Mouse (Mus musculus) midbrain, embryonic 12.5 days (tissue): ENCODE results near the gene Prim2. TPM values are rescaled to one million over a fixed set of nuclear protein-coding genes. Genes with fewer than 3 reads are reported as not detected.
A peak's percentile ranks its signal among the peaks of the same experiment; 100 is the strongest.

ENCODE experiments used
- ATAC-seq: fragments of 200-750 bp; cut with Nextera tagmentation; 2 replicates; pipeline ENCODE4 v1.8.0; 2017; ENCODE audit warnings: low read depth, moderate TSS enrichment, moderate library complexity; ENCODE audit not compliant: low FRiP score
- H3K27ac ChIP-seq: fragments of 300-500 bp; sonication (generic); replicated peaks from 2 replicates; pipeline ENCODE4 v1.5.1; 2016; ENCODE audit warnings: mild to moderate bottlenecking
- H3K27me3 ChIP-seq: fragments of 300-500 bp; sonication (generic); 2 replicates; pipeline ENCODE4 v1.6.1; 2016; ENCODE audit warnings: mild to moderate bottlenecking
- H3K36me3 ChIP-seq: fragments of 300-500 bp; sonication (generic); 2 replicates; pipeline ENCODE4 v1.6.1; 2016
- H3K4me1 ChIP-seq: fragments of 300-500 bp; sonication (generic); 2 replicates; pipeline ENCODE4 v1.6.1; 2016
- H3K4me2 ChIP-seq: fragments of 300-500 bp; sonication (generic); replicated peaks from 2 replicates; pipeline ENCODE4 v1.6.1; 2016; ENCODE audit warnings: mild to moderate bottlenecking, moderate library complexity
- H3K4me3 ChIP-seq: fragments of 300-500 bp; sonication (generic); 2 replicates; pipeline ENCODE4 v1.5.1; 2016; ENCODE audit warnings: mild to moderate bottlenecking
- H3K9ac ChIP-seq: fragments of 300-500 bp; sonication (generic); replicated peaks from 2 replicates; pipeline ENCODE4 v1.6.1; 2016; ENCODE audit warnings: mild to moderate bottlenecking, moderate library complexity
- H3K9me3 ChIP-seq: fragments of 300-500 bp; sonication (generic); 2 replicates; pipeline ENCODE4 v1.6.1; 2016; ENCODE audit warnings: mild to moderate bottlenecking
- WGBS: fragments of 180-500 bp; shearing (Covaris S2); methylation state at CpG from one replicate; pipeline ENCODE4 v1.1.7; 2016; 5-methylcytosine and 5-hydroxymethylcytosine counted together
- polyA plus RNA-seq: library from polyadenylated mRNA; unstranded; fragments of >200 nt; fragmentation: Nextera tagmentation; extraction: Ambion mirVana; gene quantifications from 2 replicates; pipeline ENCODE4 v1.2.1, GENCODE M21; 2016

Gene Prim2
- polyA plus RNA-seq, 1 experiment from 2014 or later = 40.3 TPM

DNA sequence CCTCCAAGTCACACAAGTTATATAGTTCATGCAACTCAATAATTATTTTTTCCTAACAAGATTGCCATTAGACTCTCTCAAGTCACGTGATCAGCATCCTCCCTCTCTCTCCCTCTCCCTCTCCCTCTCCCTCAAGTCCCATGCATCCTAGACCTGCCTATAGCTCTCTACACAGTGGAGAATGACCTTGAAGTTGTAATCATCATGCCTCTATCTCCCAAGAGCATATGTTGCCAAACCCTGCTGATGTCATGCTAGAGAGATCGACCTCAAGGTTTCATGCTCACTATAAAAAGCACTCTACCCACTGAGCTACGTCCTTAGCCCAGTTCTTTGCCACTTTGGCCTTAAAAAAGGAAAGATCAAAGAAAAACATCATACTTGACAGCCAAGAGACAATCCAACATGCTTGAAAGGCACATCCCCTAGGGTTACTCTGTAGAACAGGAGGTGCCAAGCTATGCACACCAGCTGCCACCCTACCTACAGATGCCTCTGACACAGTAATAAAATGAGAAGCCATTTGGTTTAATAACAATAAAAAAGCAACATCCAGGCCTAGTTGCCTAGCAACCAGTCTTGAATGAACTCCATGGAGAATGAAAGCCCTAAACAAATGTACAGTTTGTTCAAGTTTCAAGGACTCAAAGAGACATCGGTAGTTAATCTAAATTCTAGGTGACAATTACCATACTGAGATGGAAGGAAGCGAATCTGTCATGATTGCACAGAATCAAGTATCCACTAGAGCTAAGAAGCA lies 138.3 kb downstream of the Prim2 start:
- WGBS = 71% methylated on average over 5 of the region's 5 CpGs
- no peak overlapping the region for H3K4me3 ChIP-seq
- no peaks in the 10 kb centered on the region for H3K36me3 ChIP-seq
- H3K27me3 ChIP-seq = no peaks in the 10 kb centered on the region
- no peak overlapping the region for H3K9ac ChIP-seq
- peak; percentile 56 for ATAC-seq
- H3K4me1 ChIP-seq = peaks cover 10% of the 10 kb centered on the region; the same call in 1 of the 2 replicates
- no peak overlapping the region for H3K27ac ChIP-seq
- no peak overlapping the region for H3K4me2 ChIP-seq
- no peaks in the 10 kb centered on the region for H3K9me3 ChIP-seq

DNA sequence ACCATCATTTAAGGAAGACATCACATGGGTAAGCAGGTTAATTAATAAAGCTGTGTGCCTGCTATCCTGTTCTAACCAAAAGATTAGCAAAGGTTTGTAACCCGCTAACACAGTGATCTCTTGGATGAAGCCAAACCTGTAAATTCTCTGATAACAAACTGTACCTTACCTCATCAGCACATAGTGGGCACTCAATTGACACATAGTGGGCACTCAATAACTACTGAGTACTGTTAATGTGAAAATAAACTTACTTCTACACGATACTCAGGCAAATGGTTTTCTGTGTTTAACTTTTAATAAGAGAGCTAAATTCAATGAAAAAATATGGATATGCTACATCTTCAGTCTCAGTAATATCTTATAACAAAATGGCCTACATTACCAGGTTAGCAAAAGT lies 139.1 kb downstream of the Prim2 start:
- no peaks in the 10 kb centered on the region for H3K36me3 ChIP-seq
- no peak overlapping the region for H3K9ac ChIP-seq
- H3K9me3 ChIP-seq = no peaks in the 10 kb centered on the region
- H3K27ac ChIP-seq = no peak overlapping the region
- H3K4me3 ChIP-seq = no peak overlapping the region
- H3K4me2 ChIP-seq = no peak overlapping the region
- no peaks in the 10 kb centered on the region for H3K27me3 ChIP-seq
- H3K4me1 ChIP-seq = peaks cover 10% of the 10 kb centered on the region; the same call in 1 of the 2 replicates
- no peak for ATAC-seq
- WGBS = 88% methylated on average over 2 of the region's 2 CpGs

DNA sequence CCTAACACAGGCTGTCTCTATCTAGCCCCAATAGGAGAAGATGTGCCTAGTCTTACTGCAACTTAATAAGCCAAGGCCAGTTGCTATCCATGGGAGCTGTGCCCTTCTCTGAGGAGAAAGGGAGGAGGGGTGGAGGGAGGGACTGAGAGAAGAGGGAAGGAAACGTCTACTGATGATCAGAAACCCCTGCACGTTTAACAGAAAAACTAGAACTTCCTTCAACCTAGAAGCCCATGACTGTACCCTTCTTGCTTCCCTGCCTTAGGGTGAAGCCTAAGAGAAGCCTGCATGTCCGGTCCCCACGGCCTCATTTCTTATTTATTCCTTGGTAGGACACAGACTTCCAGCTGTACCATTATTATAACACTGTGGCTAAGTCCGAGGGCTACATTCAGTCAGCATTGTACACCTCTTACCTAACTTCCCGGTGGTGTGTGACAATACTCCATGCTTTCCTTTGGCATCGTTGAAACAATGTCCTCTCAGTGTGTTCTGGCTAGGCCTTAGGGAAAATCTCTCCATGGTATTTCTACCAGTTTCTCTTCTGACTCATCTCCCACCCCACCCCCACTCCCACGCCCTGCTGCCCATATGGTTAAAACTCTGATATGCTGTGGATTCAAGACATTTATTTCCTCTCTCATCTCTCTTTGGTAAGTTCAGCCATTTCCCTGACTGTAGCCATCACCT lies 139.9 kb downstream of the Prim2 start:
- Histone ChIP-seq H3K9me3 (no peaks in the 10 kb centered on the region), H3K27ac (no peak overlapping the region), H3K36me3 (no peaks in the 10 kb centered on the region), H3K4me3 (no peak overlapping the region), H3K9ac (no peak overlapping the region), H3K4me1 (peaks cover 10% of the 10 kb centered on the region; the same call in 1 of the 2 replicates), H3K4me2 (no peak overlapping the region), H3K27me3 (no peaks in the 10 kb centered on the region)
- 85% methylated on average over 8 of the region's 8 CpGs for WGBS
- ATAC-seq = no peak

DNA sequence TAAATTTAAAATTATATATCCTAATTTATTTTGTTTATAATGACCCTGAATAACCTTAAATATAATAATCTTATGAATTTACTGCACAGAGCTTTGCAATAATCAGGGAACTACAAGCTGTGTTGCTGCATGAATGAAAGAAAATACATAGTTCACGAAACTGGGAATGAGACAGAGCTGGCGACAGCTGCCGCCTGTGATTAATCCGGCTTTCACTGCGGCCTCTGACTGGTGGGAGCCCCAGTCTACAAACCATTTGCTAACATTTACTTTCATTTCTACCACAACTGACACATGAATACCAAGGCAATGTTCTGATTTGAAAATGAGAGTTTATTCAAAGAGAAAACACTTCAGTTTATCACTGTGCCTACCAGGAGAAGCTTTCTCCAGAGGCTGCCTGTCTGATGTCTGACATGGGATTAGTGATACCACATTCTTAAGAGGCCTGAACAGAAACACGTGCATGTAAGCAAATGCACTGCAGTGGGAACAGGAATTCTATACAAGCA lies 142.2 kb downstream of the Prim2 start:
- Histone ChIP-seq H3K9me3 (no peaks in the 10 kb centered on the region), H3K9ac (no peak overlapping the region), H3K36me3 (no peaks in the 10 kb centered on the region), H3K4me1 (peaks cover 10% of the 10 kb centered on the region; the same call in 1 of the 2 replicates), H3K27ac (peak overlapping the region; percentile 46; the same call in 1 of the 2 replicates), H3K4me3 (no peak overlapping the region), H3K4me2 (no peak overlapping the region), H3K27me3 (no peaks in the 10 kb centered on the region)
- ATAC-seq = peak; percentile 25; the same call in 1 of the 2 replicates
- WGBS = 28% methylated on average over 6 of the region's 6 CpGs

DNA sequence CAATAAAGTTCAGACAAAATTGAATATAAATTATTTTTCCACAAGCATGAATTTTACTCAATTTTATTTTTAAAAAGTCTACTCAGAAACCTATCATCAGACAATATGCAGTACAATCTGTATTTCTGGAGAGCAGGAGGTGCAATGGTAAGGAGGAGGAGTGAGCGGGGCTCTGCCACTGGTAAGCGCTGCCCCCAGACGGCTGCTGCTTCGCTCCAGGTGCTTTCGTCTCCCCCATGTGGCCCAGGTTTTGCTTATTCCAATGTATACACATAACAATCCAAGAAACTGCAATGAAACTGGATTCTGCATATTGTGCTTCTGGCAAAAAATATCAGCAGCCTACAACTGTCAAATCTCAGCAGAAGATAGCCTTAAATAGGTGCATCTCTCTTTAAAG lies 146.4 kb downstream of the Prim2 start:
- WGBS = 90% methylated on average over 5 of the region's 5 CpGs
- no peak for ATAC-seq

DNA sequence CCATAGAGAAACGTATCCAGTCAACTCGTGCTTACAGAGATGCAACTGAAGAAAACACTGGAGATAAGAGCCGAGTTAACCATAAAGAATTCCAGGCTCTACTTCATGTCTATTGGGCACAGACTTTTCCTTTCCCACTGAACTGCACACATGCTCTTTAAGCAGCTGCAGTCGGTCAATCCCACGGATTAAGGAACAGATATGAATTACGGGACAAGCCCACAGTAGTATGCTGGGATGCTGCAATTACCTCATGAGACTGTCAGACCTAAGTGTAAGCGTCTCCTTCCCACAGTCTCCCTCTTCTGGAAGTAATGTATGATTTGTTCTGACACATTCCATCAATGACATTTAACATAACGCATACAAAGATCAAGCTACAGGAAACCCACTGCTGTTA lies 154.5 kb downstream of the Prim2 start:
- H3K27me3 ChIP-seq = no peaks in the 10 kb centered on the region
- 90% methylated on average over 8 of the region's 8 CpGs for WGBS
- H3K27ac ChIP-seq = no peak overlapping the region
- H3K4me3 ChIP-seq = no peak overlapping the region
- H3K4me1 ChIP-seq = no peaks in the 10 kb centered on the region
- no peak for ATAC-seq
- no peak overlapping the region for H3K9ac ChIP-seq
- H3K36me3 ChIP-seq = no peaks in the 10 kb centered on the region
- no peak overlapping the region for H3K4me2 ChIP-seq
- H3K9me3 ChIP-seq = no peaks in the 10 kb centered on the region

More for the DNA sequence above, 146.4 kb downstream of the Prim2 start:
- H3K36me3 ChIP-seq = no peaks in the 10 kb centered on the region
- no peak overlapping the region for H3K27ac ChIP-seq
- no peak overlapping the region for H3K4me2 ChIP-seq
- H3K9ac ChIP-seq = no peak overlapping the region
- no peaks in the 10 kb centered on the region; the same call in 1 of the 2 replicates for H3K4me1 ChIP-seq
- H3K4me3 ChIP-seq = no peak overlapping the region
- no peaks in the 10 kb centered on the region for H3K27me3 ChIP-seq
- no peaks in the 10 kb centered on the region for H3K9me3 ChIP-seq

DNA sequence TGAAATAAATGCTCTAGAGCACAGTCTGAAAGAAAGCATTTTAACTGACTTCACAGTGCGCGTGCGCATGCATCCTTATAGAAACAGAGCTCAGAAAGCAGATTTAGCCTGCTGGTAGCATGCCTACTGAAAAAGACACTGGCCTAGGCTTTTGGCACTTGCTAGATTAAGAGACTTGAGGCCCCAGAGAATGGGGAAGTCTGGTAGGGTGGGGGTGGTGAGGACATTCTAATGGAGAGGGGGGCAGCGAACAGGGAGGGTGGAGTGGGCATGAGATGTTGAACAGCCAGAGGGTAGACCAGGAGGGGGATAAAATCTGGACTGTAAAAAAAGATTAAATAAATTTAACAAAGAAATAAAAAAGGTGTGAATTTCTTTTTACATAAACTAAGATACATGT lies 158.3 kb downstream of the Prim2 start:
- no peak overlapping the region for H3K4me3 ChIP-seq
- no peaks in the 10 kb centered on the region for H3K27me3 ChIP-seq
- H3K9ac ChIP-seq = no peak overlapping the region
- H3K27ac ChIP-seq = no peak overlapping the region
- H3K9me3 ChIP-seq = no peaks in the 10 kb centered on the region
- WGBS = 97% methylated on average over 4 of the region's 4 CpGs
- no peak for ATAC-seq
- no peaks in the 10 kb centered on the region for H3K4me1 ChIP-seq
- H3K36me3 ChIP-seq = no peaks in the 10 kb centered on the region
- no peak overlapping the region for H3K4me2 ChIP-seq

DNA sequence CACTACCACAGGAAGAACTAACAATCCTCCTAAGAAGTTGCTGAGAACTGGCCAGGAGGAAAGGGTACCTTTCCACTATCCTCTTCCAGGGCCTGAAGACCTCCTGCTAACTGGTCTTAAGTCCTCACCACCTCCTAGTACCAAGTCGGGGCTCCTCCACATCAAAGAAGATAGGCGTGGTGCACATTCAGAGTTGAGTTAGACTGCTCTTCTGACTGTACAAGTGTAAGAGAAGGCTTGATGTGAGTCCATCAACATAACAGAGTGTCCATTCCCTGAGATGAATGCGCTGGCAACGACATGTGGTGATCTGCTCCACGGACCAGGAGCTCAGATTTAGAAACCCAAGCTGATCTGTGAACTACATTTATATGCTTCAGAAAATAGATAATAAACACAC lies 165.2 kb downstream of the Prim2 start:
- no peak overlapping the region for H3K4me3 ChIP-seq
- ATAC-seq = no peak
- 94% methylated on average over 5 of the region's 5 CpGs for WGBS
- peaks cover 6% of the 10 kb centered on the region; the same call in 1 of the 2 replicates for H3K4me1 ChIP-seq
- H3K4me2 ChIP-seq = no peak overlapping the region
- H3K36me3 ChIP-seq = 0 out of 2 replicates have a peak, but pooled peaks cover 2% of the 10 kb centered on the region
- H3K9me3 ChIP-seq = no peaks in the 10 kb centered on the region
- H3K27ac ChIP-seq = no peak overlapping the region
- H3K9ac ChIP-seq = no peak overlapping the region
- no peaks in the 10 kb centered on the region for H3K27me3 ChIP-seq

DNA sequence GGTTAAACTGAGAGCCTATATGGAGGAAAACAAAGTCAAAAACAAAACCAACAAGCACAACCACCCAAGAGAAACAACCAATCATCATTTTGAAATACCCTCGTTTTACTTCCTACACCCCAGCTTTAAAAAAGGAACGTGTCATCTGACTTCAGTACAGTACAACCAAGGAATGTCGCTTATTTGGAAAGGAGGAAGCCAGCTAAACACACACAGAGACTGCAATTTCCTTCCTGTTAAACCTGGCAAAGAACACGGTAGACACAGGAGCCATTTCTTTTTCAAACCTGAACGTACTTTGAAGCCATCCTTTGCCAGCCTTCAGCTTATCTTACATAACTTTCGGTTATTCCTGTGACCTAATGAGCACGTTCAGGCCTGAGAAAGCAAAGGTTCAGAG lies 166.7 kb downstream of the Prim2 start:
- Histone ChIP-seq H3K4me1 (peaks cover 6% of the 10 kb centered on the region; the same call in 1 of the 2 replicates), H3K36me3 (0 out of 2 replicates have a peak, but pooled peaks cover 2% of the 10 kb centered on the region), H3K27me3 (no peaks in the 10 kb centered on the region), H3K27ac (no peak overlapping the region), H3K9ac (no peak overlapping the region), H3K4me2 (no peak overlapping the region), H3K9me3 (no peaks in the 10 kb centered on the region), H3K4me3 (no peak overlapping the region)
- no peak for ATAC-seq
- WGBS = 90% methylated on average over 7 of the region's 7 CpGs

DNA sequence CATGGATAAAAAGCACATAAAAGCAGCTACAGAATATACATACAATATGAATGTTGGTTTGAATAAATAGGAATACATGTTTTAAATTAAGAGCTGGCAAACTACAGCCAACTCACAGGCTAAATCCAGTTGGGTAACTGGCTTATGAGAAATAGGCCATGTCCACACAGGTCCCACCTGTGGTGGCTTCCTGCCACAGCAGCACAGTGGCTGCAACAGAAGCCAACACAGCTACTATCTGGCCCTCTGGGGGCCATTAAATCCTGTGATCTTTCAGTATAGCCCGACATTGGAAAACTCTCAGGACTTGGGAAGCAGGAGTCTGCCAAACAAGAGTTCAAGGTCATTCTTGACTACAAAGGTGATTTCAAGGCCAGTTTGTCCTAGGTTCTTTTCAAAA lies 167.3 kb downstream of the Prim2 start:
- WGBS = 65% methylated on average over 1 of the region's 1 CpGs
- 0 out of 2 replicates have a peak, but pooled peaks cover 2% of the 10 kb centered on the region for H3K36me3 ChIP-seq
- no peak overlapping the region for H3K27ac ChIP-seq
- H3K4me2 ChIP-seq = no peak overlapping the region
- H3K4me3 ChIP-seq = no peak overlapping the region
- no peaks in the 10 kb centered on the region for H3K9me3 ChIP-seq
- no peak overlapping the region for H3K9ac ChIP-seq
- ATAC-seq = no peak
- H3K4me1 ChIP-seq = peaks cover 6% of the 10 kb centered on the region; the same call in 1 of the 2 replicates
- H3K27me3 ChIP-seq = no peaks in the 10 kb centered on the region

DNA sequence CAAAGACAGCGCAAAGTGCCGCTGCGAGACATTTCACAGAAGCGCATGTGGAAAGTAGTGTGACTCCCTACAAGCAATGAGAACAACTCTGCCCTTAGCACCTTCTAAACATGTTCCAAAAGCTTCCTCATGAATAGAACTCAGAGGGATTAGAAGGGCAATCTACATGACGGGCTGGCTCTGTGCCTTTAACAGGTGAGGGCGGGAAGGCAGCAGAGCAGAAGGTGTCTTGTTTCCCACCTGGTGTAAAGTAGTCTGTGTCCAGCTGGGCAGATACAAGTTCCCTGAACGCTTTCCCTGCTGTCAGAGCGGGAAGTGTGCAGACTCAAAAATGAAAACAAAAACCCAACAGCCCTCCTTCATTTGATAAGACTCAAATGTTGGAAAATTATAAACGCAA lies 169.5 kb downstream of the Prim2 start:
- WGBS = 85% methylated on average over 9 of the region's 9 CpGs
- Histone ChIP-seq H3K36me3 (0 out of 2 replicates have a peak, but pooled peaks cover 2% of the 10 kb centered on the region), H3K9me3 (no peaks in the 10 kb centered on the region), H3K27ac (no peak overlapping the region), H3K27me3 (no peaks in the 10 kb centered on the region), H3K9ac (no peak overlapping the region), H3K4me3 (no peak overlapping the region), H3K4me2 (no peak overlapping the region), H3K4me1 (peaks cover 16% of the 10 kb centered on the region)
- ATAC-seq = no peak

DNA sequence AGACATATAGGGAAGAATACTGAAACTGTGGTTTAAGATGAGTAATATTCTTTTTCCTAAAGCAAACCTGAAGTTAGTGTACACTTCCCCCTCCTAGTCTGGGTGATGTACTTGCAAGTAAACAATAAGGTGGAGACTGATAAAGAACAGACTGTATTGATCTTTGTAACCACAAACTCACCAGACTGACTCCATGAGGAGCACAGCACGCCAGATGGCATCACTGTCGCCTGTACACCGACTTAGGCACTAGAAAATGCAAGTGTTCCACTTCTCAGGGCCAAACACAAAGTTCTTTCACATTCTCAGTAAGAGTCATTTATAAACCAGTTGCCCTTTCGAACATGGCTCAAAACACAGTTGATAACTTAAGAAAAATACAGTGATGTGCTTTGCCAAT lies 170.0 kb downstream of the Prim2 start:
- WGBS = 84% methylated on average over 4 of the region's 4 CpGs

More for the DNA sequence above, 170.0 kb downstream of the Prim2 start:
- Histone ChIP-seq H3K36me3 (0 out of 2 replicates have a peak, but pooled peaks cover 2% of the 10 kb centered on the region), H3K27ac (no peak overlapping the region), H3K4me2 (no peak overlapping the region), H3K9me3 (no peaks in the 10 kb centered on the region), H3K4me3 (no peak overlapping the region), H3K4me1 (peaks cover 16% of the 10 kb centered on the region), H3K9ac (no peak overlapping the region), H3K27me3 (no peaks in the 10 kb centered on the region)
- ATAC-seq = no peak
